33 mouse cellular contexts compared by ENCODE assay signal in the genomic region with DNA sequence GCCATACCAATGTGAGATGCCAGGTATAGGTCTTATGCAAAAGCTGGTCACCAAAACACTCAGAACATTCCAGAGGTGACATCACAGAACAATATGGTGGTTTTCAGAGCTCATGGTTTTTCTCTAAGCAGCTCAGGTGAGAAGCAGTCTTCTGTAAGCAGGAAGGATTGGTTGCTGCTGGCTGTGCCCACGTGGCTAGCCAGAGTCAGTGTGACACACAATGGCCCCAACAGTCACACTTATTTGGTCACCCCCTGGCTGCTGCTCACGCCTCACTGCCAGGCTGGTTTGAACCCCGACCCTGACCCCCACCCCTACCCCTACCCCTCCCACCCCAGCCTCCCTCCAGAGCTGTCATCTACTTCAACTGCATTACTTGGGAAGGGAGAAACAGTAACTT. TPM values are rescaled to one million over a fixed set of nuclear protein-coding genes. Genes with fewer than 3 reads are reported as not detected.
"Had no signal": no experiment of that assay in that cellular context is flagged by ENCODE, and none has a peak within 500 bp of the region (broad histone marks: within the 10 kb centered on the region; RNA-seq: fewer than 3 reads in every experiment).

Spert (minus strand) TSS at position 139 of the 400 bp plus-strand sequence.

- H3K4me3 ChIP-seq: embryonic facial prominence, embryonic 10.5 days; embryonic facial prominence, embryonic 12.5 days; embryonic facial prominence, embryonic 13.5 days; embryonic facial prominence, embryonic 15.5 days; erythroblast, embryonic 14.5 days; forebrain, embryonic 10.5 days; forebrain, embryonic 12.5 days; forebrain, embryonic 13.5 days; forebrain, embryonic 15.5 days; gastrocnemius, adult 2 months; heart, adult 2 months had no signal

- H3K9me3 ChIP-seq: embryonic facial prominence, embryonic 10.5 days; embryonic facial prominence, embryonic 12.5 days; embryonic facial prominence, embryonic 13.5 days; embryonic facial prominence, embryonic 15.5 days; forebrain, embryonic 10.5 days; forebrain, embryonic 12.5 days; forebrain, embryonic 13.5 days; forebrain, embryonic 15.5 days had no signal

- DNase-seq: cerebellum, adult 2 months; cerebellum, adult 8-10 months; cerebellum, adult 9-10 months; cerebellum, adult 9-11 months; cerebellum, postnatal 10 days; cerebellum, postnatal 14 days; cerebellum, postnatal 25 days; cerebellum, postnatal 36 days; embryo, embryonic 11 days; forebrain, postnatal 0 days; gastrocnemius, adult 2 months; gastrocnemius, postnatal 10 days; gastrocnemius, postnatal 14 days; gastrocnemius, postnatal 25 days; gastrocnemius, postnatal 36 days; heart, adult 18-20 months; heart, adult 2 months had no signal

- ATAC-seq: forebrain, embryonic 13.5 days; forebrain, embryonic 14.5 days; forebrain, embryonic 15.5 days; forebrain, embryonic 16.5 days; forebrain, postnatal 0 days had no signal

- H3K4me1 ChIP-seq: embryonic facial prominence, embryonic 10.5 days; embryonic facial prominence, embryonic 12.5 days; embryonic facial prominence, embryonic 13.5 days; embryonic facial prominence, embryonic 15.5 days; forebrain, embryonic 10.5 days; forebrain, embryonic 12.5 days; forebrain, embryonic 13.5 days; forebrain, embryonic 15.5 days had no signal

- H3K27ac ChIP-seq: embryonic facial prominence, embryonic 10.5 days; embryonic facial prominence, embryonic 12.5 days; embryonic facial prominence, embryonic 13.5 days; embryonic facial prominence, embryonic 15.5 days; forebrain, embryonic 10.5 days; forebrain, embryonic 12.5 days; forebrain, embryonic 13.5 days; forebrain, embryonic 15.5 days; gastrocnemius, adult 2 months; heart, adult 2 months had no signal

- H3K27me3 ChIP-seq: embryonic facial prominence, embryonic 12.5 days; embryonic facial prominence, embryonic 13.5 days; embryonic facial prominence, embryonic 15.5 days; forebrain, embryonic 12.5 days; forebrain, embryonic 13.5 days; forebrain, embryonic 15.5 days had no signal

- H3K4me2 ChIP-seq: embryonic facial prominence, embryonic 12.5 days; embryonic facial prominence, embryonic 13.5 days; embryonic facial prominence, embryonic 15.5 days; forebrain, embryonic 12.5 days; forebrain, embryonic 13.5 days; forebrain, embryonic 15.5 days had no signal

- H3K36me3 ChIP-seq: embryonic facial prominence, embryonic 10.5 days; embryonic facial prominence, embryonic 12.5 days; embryonic facial prominence, embryonic 13.5 days; embryonic facial prominence, embryonic 15.5 days; forebrain, embryonic 10.5 days; forebrain, embryonic 12.5 days; forebrain, embryonic 15.5 days had no signal

- H3K9ac ChIP-seq: embryonic facial prominence, embryonic 12.5 days; embryonic facial prominence, embryonic 13.5 days; embryonic facial prominence, embryonic 15.5 days; forebrain, embryonic 12.5 days; forebrain, embryonic 13.5 days; forebrain, embryonic 15.5 days; forebrain, postnatal 0 days had no signal

RNA-seq across cellular contexts. Expression of gene Spert, which starts in this region (rescaled TPM):
- polyA plus RNA-seq: cerebellum, adult 2 months; cortical plate, adult 2 months; embryonic facial prominence, embryonic 10.5 days; embryonic facial prominence, embryonic 11.5 days; embryonic facial prominence, embryonic 12.5 days; embryonic facial prominence, embryonic 13.5 days; embryonic facial prominence, embryonic 14.5 days; embryonic facial prominence, embryonic 15.5 days; forebrain, embryonic 10.5 days; forebrain, embryonic 11.5 days; forebrain, embryonic 12.5 days; forebrain, embryonic 13.5 days; forebrain, embryonic 14.5 days; forebrain, embryonic 15.5 days; forebrain, embryonic 16.5 days; forebrain, postnatal 0 days; frontal cortex, adult 2 months had no signal
